Mouse (Mus musculus) megakaryocyte, embryonic 14.5 days (primary cell): Measurements from ENCODE around the gene Gm5592.
"Not testable (repeated sequence)": the region's sequence is repeated elsewhere in the genome, so short reads cannot be mapped to it uniquely, and the experiment has no call there.

Source experiments
- FLI1 ChIP-seq: IDR thresholded peaks from 2 replicates; pipeline ENCODE4 v1.6.1; 2012; ENCODE audit warnings: low read length, inconsistent platforms, mixed read lengths
- GATA1 ChIP-seq: IDR thresholded peaks from 3 replicates; pipeline ENCODE4 v1.6.1; 2012; ENCODE audit warnings: mixed read lengths, low read length, inconsistent platforms, borderline replicate concordance

- TF ChIP-seq GATA1, FLI1: not testable (repeated sequence)
Measured at GRCm38 (mm10) chr7:41158562-41158961, 4.9 kb downstream of the Gm5592 start.
